Mouse (Mus musculus): ENCODE results near the gene Ggt6.
"Not testable (repeated sequence)": the region's sequence is repeated elsewhere in the genome, so short reads cannot be mapped to it uniquely, and the experiment has no call there.

Gene Ggt6

DNA sequence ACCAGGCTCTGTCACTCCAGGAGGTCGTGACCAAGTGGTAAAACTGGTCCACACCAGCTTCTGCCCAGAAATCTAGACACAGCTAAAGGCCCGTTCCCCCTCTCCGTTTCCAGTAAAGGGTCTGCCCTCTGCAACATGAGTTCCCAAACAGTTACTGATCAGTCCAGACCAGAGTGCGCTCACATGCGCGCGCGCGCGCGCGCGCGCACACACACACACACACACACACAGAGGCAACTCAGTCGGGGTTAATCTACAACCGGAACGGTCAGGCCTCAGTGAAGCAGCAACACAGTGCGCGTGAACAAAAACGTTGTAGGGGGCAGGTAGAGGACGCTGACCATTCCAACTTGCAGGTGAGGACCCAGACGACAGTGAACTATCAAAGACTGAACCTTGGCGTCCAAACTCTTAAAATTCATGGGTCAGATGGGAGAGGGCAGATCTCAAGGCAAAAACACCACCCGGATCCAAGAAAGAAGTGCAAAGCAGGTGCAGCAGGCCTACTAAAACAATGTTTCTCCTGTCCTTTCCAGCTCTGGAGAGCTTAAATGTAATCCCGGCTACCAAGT lies 24.7 kb upstream of the Ggt6 start:
- no peak for DNase-seq (ENCODE audit: inconsistent age in 2 of 2, low spot score in 1 of 2)

DNA sequence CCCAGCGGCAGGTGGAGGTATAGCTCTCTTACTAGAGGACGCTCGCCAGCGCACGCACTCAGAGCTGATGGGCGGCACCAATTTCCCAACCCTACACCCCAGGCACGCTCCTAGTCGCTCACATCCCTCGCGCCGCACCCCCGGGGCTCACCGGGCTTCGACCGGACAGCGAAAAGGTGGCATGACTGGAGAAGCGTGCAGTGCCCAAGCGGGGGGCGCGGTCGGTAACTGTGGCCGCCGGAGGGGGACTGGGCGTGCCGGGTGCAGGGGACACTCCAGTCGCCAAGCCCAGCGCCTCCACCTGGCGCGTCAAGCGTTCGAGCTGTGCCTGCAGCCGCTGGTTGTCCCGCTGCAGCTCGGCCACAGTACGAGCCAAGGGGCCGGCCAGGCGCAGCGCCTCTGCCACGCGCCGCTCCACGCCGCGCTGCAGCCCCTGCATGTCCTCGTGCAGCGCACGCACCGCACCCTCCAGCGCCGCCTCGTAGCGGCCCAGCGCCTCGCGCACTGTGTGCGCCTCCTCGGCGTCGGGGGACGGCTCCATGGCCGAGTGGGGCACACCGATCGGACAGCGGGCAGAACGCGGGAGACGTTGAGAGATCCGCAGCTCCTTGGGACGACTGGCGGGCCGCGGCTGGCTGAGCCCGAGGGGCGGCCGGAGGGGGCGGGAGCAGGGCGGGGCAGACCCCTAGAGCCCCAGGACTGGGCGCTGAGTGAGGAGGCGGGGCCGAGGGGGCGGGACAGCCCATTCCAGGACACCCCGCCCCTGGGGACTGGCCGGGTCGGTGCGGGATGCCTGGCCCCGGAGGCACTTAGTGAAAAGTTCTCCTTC lies 24.0 kb upstream of the Ggt6 start, which contains the start of gene Smtnl2:
Gene Smtnl2 (minus strand): TSS at position 621 of the 829 bp plus-strand sequence.
- peak; percentile 87 to 95 for DNase-seq (ENCODE audit: inconsistent age in 2 of 2, low spot score in 1 of 2)

DNA sequence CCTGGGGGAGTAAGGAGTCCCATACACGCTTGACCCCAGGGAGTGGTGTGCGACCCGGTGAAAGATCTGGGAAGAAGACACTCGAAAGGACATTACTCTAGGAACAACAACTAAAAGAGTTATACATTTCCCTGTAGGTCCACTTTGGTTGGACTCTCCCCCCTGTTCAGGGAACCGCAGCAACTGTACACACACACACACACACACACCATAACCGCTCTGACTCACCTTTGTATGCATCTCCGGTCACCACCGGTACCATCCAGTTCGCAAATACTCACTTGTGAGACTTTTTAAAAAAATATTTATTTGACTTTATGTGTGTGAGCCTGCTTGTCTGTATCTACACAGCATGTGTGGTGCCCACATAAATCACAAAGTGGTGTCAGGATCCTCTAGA lies 23.4 kb upstream of the Ggt6 start:
- no peak for DNase-seq (ENCODE audit: inconsistent age in 2 of 2, low spot score in 1 of 2)

DNA sequence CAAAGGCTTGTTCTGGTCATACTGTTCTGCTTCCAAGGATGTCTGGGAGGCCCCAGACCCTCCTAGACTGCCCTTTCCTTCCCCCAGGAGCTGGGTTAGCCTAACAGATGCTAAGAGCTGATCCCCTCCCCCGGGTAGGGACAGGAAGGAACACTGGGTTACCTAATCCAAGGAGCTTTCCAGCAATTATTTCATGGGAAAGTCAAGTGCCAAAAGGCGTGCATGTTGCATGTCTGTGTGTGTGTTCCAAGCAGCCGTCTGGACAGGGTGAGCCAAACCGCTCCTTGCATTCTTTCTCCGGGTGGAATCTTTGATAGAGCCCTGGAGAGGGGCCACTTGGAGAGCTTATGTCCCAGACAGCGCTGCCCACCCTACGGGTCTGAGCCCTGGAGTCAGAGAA lies 22.3 kb upstream of the Ggt6 start:
- DNase-seq (ENCODE audit: inconsistent age in 2 of 2, low spot score in 1 of 2) = peak in 1 of 2 experiments; percentile 56

DNA sequence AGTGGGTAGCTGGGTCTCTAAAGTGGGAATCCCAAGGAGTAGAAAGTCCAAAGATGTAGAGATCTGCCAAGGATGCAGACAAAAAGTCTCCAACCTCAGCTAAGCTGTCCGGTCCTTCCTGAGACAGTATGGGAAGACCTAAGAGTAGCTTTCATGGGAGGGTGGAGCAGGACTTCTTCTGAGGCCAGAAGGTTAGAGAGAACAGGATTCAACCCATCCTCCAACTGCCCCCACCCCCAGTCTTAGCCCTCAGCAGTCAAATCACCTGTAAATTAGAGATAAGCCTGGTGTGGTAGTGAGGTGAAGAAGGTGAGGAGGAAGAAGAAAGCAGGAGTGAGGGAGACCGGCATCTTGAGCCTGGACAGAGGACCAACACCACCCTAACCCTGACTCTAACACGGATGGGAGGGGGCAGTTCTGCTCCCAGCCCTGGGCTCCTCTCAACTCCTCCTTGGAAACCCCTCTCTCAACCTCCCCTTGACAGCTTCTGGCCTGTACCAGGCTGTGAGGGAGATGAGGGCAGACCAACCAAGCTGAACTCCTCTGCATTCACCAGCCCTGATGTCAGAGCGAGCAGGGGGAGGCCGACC lies 21.6 kb upstream of the Ggt6 start:
- DNase-seq (ENCODE audit: inconsistent age in 2 of 2, low spot score in 1 of 2) = no peak

DNA sequence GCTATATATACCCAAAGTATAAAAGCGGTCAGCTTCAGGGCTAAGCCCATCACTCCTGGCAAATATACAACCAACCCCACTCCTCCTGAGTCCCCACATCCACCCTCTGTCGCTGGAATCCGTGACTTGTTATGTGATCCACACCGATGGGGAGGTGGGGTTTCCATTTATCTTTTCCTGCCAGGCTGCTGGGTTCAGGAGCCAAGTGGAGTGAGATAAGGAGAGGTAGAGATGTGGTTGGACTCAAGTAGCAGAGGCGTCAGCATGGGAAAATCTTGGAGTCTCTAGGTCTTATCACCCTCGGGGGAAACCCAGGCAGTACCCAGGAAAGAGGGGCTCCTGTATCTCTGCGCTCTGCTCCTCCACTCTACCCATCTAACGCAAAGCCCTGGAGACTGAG lies 20.2 kb upstream of the Ggt6 start:
- no peak for DNase-seq (ENCODE audit: inconsistent age in 2 of 2, low spot score in 1 of 2)

DNA sequence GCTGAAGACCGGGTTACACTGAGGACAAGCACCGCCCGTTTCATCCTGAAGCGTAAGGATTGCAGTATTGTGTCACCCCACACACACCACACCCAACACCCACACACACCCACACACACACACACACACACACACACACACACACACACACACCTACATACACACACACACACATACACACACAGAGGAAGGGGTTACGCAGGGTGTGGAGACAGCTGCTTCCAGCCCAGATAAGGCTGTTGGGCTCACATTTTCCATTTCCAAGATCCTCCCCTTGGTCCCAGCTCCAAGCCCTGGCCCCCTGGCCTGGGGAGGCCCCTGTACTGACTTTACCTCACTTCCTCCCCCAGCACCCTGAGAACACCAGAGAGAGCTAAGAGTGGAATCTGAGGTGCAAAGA lies 18.7 kb upstream of the Ggt6 start:
- DNase-seq (ENCODE audit: inconsistent age in 2 of 2, low spot score in 1 of 2) = no peak

DNA sequence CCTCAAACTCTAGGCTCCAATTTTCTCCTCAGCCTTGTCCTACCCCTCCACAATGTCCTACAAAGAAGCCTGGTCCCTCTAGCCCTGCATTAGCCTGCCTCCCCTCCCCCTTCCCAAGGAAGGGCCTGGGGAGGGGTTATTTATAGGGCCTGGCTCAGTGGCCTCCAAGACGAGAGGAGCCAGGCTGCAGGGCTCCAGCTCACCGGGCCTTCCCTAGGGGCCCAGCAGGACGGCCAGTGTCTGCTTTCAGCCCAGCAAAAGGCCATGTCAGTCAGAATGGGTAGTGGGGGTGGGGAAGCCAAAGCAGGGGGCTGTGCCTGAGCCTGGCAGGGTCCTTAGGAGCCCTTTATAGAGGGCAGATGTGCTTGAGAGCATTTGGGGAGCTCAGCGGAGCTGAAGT lies 17.9 kb upstream of the Ggt6 start:
- DNase-seq (ENCODE audit: inconsistent age in 2 of 2, low spot score in 1 of 2) = no peak

DNA sequence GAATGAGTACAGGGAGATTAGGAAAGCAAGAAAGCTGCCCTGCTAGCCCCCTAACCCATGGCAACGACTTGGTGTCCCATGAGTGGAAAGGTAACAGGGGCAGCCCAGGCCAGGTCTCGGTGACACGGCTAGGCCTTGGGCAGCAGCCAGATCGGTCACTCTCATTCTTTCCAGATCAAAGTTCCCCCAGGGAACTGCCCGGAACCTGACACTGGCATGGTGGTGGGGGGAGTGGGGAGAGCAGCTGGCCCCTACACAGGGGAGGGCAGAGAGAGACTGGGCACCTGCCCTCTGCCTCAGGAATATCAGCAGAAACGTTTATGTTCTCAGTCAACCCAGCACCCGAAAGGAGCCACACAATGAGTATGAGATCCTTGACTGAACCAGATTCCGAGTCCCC lies 17.1 kb upstream of the Ggt6 start:
- DNase-seq (ENCODE audit: inconsistent age in 2 of 2, low spot score in 1 of 2) = peak in 1 of 2 experiments; percentile 66

DNA sequence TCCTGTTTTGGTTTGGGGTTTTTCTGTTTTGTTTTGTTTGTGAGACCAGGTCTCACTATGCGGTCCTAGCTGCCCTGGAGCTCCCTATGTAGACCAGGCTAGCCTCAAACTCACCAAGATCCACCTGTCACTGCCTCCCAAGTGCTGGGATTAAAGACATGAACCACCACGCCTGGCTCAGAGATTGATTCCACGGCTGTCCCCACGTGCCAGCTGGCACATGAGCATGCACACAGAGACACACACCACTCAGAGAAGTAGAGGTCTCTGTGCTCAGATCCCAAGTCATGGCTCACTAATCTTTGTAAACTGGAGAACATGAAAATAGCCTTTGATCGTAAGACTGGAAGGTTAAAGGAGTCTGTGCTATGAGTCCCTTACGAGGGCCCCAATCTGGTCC lies 16.3 kb upstream of the Ggt6 start:
- DNase-seq (ENCODE audit: inconsistent age in 2 of 2, low spot score in 1 of 2) = no peak

DNA sequence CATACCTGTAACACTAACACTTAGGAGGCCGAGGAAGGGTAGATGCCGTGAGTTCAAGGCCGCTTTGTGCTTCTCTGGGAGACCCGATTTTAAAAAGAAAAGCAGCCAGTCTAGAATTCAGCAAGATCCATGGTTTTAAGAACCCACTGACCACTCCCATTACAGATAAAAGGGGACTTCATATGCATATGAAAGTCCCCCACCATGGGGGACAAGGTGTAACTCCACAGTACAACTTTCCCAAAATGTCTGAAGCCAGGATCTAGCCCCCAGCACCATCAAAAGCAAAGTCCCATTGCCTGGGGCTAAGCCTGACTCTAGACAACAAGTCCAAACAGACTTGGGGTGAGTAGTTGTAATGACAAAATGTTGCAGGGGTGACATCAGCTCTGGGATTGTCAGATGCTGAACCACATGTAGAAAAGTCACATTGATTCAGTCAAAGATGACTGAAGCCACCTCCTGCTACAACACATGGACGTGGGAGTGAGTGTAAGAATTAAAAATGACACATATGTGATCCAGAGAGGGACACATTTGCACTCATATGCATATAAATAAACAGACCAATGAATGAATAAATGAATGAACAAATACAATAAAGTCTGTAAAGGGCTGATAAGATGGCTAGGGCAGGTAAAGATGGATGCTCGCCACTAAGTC lies 14.7 kb upstream of the Ggt6 start:
- no peak for DNase-seq (ENCODE audit: inconsistent age in 2 of 2, low spot score in 1 of 2)

DNA sequence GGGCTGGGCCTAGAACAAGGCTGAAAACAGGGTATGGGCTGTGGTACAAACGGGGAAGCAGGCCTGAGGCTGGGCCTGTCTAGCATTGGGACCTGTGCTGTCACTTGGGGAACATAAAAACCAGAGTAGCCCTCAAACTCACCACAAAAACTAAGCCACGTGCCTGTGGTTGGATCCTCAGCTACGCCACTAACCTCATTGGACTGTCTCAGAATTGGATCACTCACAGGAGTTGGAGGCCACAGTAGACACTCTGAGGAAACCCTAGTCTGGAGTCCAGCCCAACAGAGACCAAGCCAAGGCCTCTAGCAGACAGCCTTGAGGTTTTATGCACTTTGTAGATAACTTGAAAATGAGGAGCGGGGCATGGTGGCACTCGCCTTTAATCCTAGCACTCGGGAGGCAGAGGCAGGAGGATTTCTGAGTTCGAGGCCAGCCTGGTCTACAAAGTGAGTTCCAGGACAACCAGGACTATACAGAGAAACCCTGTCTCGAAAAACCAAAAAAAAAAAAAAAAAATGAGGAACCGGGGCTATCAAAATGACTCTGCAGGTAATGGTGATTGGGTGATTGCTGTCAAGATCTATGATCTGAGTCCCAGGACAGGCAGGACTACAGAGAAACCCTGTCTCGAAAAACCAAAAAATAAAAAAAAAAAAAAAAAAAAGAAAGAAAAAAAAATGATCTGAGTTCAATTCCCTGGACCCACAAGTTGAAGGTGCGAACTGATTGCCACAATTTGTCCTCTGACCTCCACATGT lies 13.6 kb upstream of the Ggt6 start:
- peak in 1 of 2 experiments; percentile 88 for DNase-seq (ENCODE audit: inconsistent age in 2 of 2, low spot score in 1 of 2)

DNA sequence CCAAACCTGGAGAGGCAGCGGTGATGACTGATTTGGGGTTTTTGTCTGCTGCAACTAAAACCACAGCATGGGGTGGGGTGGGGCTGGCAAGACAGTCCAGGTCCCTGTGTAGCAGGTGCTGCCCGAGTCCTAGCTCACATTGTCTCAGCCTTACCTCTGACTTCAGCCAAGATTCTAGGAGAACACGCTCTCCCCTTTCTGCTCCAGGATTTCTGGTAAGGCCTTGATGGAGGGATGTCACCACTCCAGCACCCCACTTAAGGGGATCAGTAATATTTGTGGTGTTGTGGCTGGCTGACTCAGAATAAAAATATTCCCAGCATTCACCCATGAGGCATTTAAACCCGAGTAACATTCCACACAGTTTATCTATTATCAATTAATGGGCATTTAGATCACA lies 11.6 kb upstream of the Ggt6 start:
- no peak for DNase-seq (ENCODE audit: inconsistent age in 2 of 2, low spot score in 1 of 2)

DNA sequence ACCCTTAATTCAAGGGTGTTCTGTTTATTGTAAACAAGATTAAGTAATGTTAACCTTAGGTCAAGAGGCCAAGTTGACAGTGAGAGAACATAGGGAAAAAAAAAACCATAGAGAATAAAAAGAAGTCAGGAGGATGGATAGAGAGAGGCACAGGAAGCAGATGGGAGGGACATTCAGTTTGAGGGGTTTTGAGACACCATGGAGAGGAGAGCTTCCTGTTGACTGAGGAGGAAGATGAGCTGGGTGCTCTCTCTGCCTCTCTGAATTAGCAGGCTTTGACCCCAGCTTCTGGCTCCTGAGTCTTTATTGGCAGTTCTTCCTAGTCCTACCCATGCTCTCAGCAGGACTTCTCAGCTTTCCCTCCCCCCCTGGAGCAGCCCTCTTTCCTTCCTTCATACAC lies 10.1 kb upstream of the Ggt6 start:
- no peak for DNase-seq (ENCODE audit: inconsistent age in 2 of 2, low spot score in 1 of 2)

DNA sequence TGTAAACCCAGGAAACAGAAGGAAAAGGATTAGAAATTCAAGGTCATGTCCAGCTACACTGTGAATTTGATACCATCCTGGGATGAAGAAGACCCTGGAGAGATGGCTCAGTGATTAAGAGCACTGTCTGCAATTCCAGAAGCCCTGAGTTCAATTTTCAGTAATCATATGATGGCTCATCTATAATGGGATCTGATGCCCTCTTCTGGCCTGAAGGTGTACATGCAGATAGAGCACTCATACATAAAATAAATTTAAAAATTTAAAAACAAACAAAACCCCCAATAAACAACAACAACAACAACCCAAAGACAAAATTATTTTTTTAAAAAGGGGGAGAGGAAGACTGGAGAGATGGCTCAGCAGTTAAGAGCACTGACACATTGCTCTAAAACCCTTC lies 8.4 kb upstream of the Ggt6 start:
- DNase-seq (ENCODE audit: inconsistent age in 2 of 2, low spot score in 1 of 2) = no peak

DNA sequence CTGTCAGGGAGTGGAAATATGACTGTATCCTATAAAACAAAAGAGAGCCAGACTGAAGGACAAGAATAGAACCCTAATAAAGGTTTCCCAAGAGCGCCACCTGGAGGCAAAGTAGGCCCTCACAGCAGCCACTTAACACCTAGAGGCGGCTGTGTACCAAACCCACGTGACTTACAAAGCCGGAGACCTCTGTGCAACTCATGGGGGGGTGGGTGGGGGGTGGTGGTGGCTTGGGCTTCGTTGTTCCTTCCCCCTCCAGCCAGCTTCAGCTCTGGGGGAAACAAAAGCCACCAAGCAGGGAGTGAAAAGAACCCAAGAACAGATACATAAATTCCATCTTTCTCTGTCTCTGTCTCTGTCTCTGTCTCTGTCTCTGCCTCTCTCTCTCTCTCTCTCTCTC lies 6.6 kb upstream of the Ggt6 start:
- DNase-seq (ENCODE audit: inconsistent age in 2 of 2, low spot score in 1 of 2) = peak; percentile 76 to 94

DNA sequence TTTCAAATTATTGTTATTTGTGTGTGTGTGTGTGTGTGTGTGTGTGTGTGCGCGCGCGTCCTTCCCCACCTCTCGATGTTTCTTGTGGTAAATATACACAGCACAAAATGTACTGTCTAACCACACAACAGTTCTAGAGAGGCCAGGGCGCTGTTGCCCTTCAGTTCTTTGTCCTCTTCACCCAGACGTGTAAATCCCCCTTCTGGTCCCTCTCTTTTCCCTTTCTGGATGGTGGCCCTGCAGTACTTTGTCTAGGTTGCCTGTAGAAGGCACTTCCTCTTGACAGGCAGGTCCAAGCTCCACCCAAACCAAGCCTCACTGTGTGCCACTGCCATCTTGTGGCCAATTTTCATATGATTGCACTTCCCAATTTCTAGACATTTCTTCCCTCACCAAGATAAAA lies 6.0 kb upstream of the Ggt6 start:
- peak; percentile 78 to 93 for DNase-seq (ENCODE audit: inconsistent age in 2 of 2, low spot score in 1 of 2)

DNA sequence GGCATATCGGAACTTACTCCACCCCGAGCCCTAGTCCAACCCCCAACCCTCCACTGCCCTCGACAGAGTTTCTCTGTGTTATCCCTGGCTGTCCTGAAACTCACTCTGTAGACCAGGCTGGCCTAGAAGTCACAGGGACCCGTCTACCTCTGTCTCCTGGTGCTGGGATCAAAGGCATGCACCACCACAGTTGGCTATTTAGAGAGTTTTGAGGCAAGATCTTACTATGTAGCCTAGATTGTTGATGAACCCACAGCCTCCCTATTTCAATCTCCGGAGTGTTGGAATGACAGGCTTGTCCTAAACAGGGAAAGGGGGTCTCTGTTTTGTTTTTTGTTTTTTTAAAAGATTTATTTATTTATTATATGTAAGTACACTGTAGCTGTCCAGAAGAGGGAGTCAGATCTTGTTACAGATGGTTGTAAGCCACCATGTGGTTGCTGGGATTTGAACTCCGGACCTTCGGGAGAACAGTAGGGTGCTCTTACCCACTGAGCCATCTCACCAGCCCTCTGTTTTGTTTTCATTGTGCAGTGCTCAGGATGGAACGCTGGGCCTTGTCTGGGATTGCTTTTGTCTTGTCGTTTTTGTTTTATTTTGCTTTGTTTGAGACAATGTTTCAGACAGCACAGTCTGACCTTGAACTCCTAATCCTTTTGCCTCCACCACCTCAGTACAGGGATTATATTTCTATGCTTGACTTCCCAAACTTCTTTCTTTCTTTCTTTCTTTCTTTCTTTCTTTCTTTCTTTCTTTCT lies 4.8 kb upstream of the Ggt6 start:
- DNase-seq (ENCODE audit: inconsistent age in 2 of 2, low spot score in 1 of 2) = not testable (repeated sequence)

DNA sequence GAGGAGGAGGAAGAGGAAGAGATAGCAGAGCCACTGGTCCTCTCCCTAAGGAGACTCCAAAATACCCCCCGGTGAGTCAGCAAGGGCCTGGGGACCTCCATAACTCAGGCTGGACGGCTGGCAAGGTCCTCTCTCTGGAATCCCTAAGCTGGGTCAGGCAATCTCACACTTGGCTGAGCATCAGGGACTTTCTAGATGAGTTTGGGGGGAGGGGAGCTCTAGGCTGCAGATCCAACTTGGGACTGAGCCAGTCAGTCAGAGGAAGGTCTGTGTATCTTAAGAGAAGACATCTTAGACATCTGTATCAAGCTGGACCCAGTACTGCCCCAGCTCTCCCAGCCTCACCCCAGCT lies 344 bp downstream of the Ggt6 start:
- peak; percentile 80 to 91 for DNase-seq (ENCODE audit: inconsistent age in 2 of 2, low spot score in 1 of 2)

DNA sequence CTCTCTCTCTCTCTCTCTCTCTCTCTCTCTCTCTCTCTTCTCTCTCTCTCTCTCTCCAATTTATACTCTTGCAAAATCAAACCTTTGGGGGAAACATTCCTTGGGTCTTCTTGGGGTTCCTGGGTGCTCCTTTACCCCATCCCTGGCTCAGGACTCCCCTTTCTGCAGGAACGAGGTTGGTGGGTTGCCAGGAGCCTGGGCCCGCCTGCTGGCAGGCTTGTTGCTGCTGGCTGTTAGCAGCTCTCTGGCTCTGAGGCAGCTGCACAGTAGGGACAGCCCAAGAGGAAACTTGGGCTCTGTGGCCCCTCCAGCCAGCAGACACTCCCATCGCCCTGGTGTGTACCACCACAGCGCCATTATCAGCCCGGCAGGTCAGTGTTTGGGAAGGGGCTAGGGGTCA lies 945 bp downstream of the Ggt6 start:
- peak; percentile 40 to 80 for DNase-seq (ENCODE audit: inconsistent age in 2 of 2, low spot score in 1 of 2)

All from adrenal gland, adult (tissue).